Mouse (Mus musculus) hindbrain, embryonic 15.5 days (tissue): ENCODE data around the gene Lmnb2. TPM values are rescaled to one million over a fixed set of nuclear protein-coding genes. Genes with fewer than 3 reads are reported as not detected.
A peak's percentile ranks its signal among the peaks of the same experiment; 100 is the strongest.

ENCODE experiments used
- ATAC-seq: fragments of 200-750 bp; cut with Nextera tagmentation; 2 replicates; pipeline ENCODE4 v1.8.0; 2017; ENCODE audit warnings: low read depth, moderate number of reproducible peaks, moderate TSS enrichment; ENCODE audit not compliant: low FRiP score
- H3K27ac ChIP-seq: fragments of 300-500 bp; sonication (generic); replicated peaks from 2 replicates; pipeline ENCODE4 v1.5.1; 2015; ENCODE audit warnings: mild to moderate bottlenecking, inconsistent platforms
- H3K27me3 ChIP-seq: fragments of 300-500 bp; sonication (generic); 2 replicates; pipeline ENCODE4 v1.6.1; 2015; ENCODE audit warnings: control low read depth, inconsistent platforms
- H3K36me3 ChIP-seq: fragments of 300-500 bp; sonication (generic); 2 replicates; pipeline ENCODE4 v1.6.1; 2015; ENCODE audit warnings: control low read depth, inconsistent platforms
- H3K4me1 ChIP-seq: fragments of 300-500 bp; sonication (generic); replicated peaks from 2 replicates; pipeline ENCODE4 v1.6.1; 2015; ENCODE audit warnings: control low read depth, inconsistent platforms
- H3K4me2 ChIP-seq: fragments of 300-500 bp; sonication (generic); 2 replicates; pipeline ENCODE4 v1.6.1; 2015; ENCODE audit warnings: moderate library complexity, mild to moderate bottlenecking, inconsistent platforms
- H3K4me3 ChIP-seq: fragments of 300-500 bp; sonication (generic); 2 replicates; pipeline ENCODE4 v1.5.1; 2015; ENCODE audit warnings: mild to moderate bottlenecking, inconsistent platforms
- H3K9ac ChIP-seq: fragments of 300-500 bp; sonication (generic); 2 replicates; pipeline ENCODE4 v1.6.1; 2015; ENCODE audit warnings: inconsistent platforms
- H3K9me3 ChIP-seq: fragments of 300-500 bp; sonication (generic); 2 replicates; pipeline ENCODE4 v1.6.1; 2016; ENCODE audit warnings: control low read depth, inconsistent platforms
- WGBS: fragments of 180-500 bp; shearing (Covaris S2); methylation state at CpG from one replicate; pipeline ENCODE4 v1.1.7; 2015; 5-methylcytosine and 5-hydroxymethylcytosine counted together
- polyA plus RNA-seq: library from polyadenylated mRNA; unstranded; fragments of >200 nt; fragmentation: Nextera tagmentation; extraction: Ambion mirVana; gene quantifications from 2 replicates; pipeline ENCODE4 v1.2.1, GENCODE M21; 2015

Lmnb2 gene
- polyA plus RNA-seq, 1 experiment from 2014 or later, result 40.9 TPM

GRCm38 (mm10) chr10:80901409-80902272, 16.4 kb downstream of the Lmnb2 start:
- peak overlapping the region; percentile 83 for H3K4me3 ChIP-seq
- peaks cover 19% of the 10 kb centered on the region for H3K4me1 ChIP-seq
- WGBS, result 89% methylated on average over 19 of the region's 19 CpGs
- H3K9me3 ChIP-seq, result no peaks in the 10 kb centered on the region
- H3K27me3 ChIP-seq, result no peaks in the 10 kb centered on the region
- H3K4me2 ChIP-seq, result peak overlapping the region; percentile 89
- no peak overlapping the region for H3K9ac ChIP-seq
- peak overlapping the region; percentile 71 for H3K27ac ChIP-seq
- no peak for ATAC-seq
- H3K36me3 ChIP-seq, result peaks cover 44% of the 10 kb centered on the region

- Histone ChIP-seq H3K36me3 (peaks cover 34% of the 10 kb centered on the region), H3K4me2 (peak within 1 kb of the TSS; percentile 89), H3K9ac (peak within 1 kb of the TSS; percentile 86), H3K9me3 (no peaks in the 10 kb centered on the region), H3K4me3 (peak within 1 kb of the TSS; percentile 83), H3K27me3 (no peaks in the 10 kb centered on the region), H3K27ac (peak within 1 kb of the TSS; percentile 92), H3K4me1 (peaks cover 19% of the 10 kb centered on the region)
- WGBS, result under 1% methylated on average over 72 of the region's 72 CpGs
- peak; percentile 95 for ATAC-seq
Measured at GRCm38 (mm10) chr10:80900318-80901247, 17.5 kb downstream of the Lmnb2 start, which contains the start of gene Timm13. Gene Timm13, minus strand, starts transcription at chr10:80900969.

DNA sequence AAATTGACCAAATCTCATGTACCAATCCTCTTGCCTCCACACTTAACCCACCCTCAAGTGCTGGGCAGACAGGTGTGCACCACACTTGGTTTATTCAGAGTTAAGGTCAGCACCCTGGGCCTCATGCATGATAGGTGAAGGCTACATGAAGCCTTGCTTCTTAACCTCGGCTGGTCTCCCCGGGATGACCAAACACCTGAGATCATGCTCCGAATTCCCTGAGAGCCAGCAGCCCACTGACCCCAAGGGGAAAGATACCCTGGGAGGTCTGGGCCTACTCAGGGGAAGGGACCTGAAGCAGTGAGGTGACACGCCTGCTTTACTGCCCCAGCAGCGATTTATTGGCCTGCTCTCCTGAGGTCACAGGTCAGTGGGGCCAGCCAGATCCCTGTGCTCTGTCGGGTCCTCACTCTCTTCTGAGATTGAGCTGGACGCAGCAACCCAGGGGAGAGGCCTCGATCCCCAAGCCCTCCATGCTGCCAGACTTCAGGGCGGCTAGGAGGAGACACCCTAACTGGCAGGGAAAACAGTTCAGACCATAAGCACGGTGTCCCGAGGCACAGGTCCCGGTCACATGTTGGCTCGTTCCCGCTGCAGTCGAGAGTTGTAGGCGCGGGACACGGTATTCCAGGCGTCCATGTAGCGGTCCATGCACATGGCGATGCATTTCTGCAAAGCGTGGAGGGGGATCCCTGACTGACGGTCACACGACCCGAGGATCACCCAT, 18.3 kb downstream of the Lmnb2 start:
- Histone ChIP-seq H3K4me1 (peaks cover 19% of the 10 kb centered on the region), H3K36me3 (peaks cover 27% of the 10 kb centered on the region), H3K9ac (peak overlapping the region; percentile 86), H3K9me3 (no peaks in the 10 kb centered on the region), H3K27ac (peak overlapping the region; percentile 92), H3K4me3 (peak overlapping the region; percentile 83), H3K27me3 (no peaks in the 10 kb centered on the region), H3K4me2 (peak overlapping the region; percentile 89)
- 16% methylated on average over 25 of the region's 25 CpGs for WGBS
- peak; percentile 24 for ATAC-seq

GRCm38 (mm10) chr10:80899074-80899473, 19.0 kb downstream of the Lmnb2 start:
- WGBS, result 91% methylated on average over 8 of the region's 8 CpGs
- Histone ChIP-seq H3K4me2 (peak overlapping the region; percentile 89), H3K9me3 (no peaks in the 10 kb centered on the region), H3K4me3 (peak overlapping the region; percentile 83), H3K36me3 (peaks cover 20% of the 10 kb centered on the region), H3K27ac (no peak overlapping the region), H3K9ac (no peak overlapping the region; the same call in 1 of the 2 replicates), H3K4me1 (peaks cover 19% of the 10 kb centered on the region), H3K27me3 (no peaks in the 10 kb centered on the region)
- ATAC-seq, result no peak

DNA sequence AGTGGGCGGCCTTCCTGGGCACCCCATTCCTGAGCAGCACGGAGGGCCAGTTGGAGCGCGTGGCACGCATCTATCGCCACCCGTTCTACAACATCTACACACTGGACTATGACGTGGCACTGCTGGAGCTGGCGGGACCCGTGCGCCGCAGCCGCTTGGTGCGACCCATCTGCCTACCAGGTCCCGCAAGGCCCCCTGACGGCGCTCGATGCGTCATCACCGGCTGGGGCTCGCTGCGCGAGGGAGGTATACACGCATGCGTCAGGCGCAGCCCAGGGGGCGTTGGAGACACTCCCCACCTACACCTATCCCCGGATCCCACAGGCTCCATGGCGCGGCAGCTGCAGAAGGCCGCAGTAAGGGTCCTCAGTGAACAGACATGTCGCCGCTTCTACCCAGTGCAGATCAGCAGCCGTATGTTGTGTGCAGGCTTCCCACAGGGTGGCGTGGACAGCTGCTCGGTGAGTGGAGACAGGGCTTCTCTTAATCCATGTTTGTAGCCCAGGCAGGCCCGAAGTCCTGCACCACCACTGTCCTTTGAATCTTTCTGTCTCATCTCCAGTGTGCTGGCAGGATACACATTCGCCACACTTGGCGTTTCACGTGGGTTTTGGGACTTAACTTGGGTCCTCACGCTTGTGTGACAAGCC, 20.1 kb downstream of the Lmnb2 start:
- Histone ChIP-seq H3K27me3 (no peaks in the 10 kb centered on the region), H3K36me3 (peaks cover 10% of the 10 kb centered on the region), H3K4me1 (peaks cover 19% of the 10 kb centered on the region), H3K27ac (no peak overlapping the region), H3K9ac (no peak overlapping the region), H3K4me2 (peak overlapping the region; percentile 20; the same call in 1 of the 2 replicates), H3K4me3 (no peak overlapping the region), H3K9me3 (no peaks in the 10 kb centered on the region)
- WGBS, result 34% methylated on average over 41 of the region's 41 CpGs
- ATAC-seq, result no peak

DNA sequence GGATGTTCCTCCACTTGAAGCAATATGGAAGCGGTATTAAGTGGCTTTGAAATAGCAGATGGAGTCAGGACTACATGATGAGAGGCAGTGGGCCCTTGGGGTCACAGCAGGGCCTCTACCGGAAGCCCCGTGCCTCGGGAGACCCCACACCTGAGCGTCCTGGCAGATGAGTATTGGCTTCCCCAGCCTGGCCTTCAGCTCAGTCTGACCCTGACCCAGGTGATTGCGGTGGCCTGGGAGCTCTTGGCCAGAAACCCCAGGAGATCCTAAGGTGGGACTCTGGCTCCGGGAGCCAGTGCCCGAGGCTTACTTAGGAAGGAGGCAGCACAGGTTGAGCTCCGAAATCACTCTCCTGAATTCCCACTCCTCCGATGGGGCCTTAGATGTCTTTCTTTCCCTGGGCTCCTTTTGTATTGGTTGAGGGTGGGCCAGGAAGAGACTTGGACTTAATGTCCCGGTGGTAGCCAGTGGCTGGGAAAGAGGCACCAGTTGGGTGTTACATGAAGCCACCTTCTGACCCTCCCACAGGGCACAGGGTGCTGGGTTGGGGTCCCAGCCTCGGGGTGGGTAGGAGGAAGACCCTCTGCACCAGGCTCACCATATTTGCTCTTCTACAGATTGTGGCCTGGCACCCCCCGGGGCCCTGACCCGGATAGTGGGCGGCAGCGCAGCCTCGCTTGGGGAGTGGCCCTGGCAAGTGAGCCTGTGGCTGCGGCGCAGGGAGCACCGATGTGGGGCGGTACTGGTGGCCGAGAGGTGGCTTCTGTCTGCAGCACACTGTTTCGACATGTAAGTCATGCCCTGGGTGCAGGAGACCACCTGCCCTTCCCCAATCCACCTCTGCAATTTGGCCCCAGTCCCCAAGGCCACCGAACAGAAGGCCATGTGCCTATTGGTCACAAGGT, 21.2 kb downstream of the Lmnb2 start:
- H3K4me2 ChIP-seq, result no peak overlapping the region
- no peak overlapping the region for H3K4me3 ChIP-seq
- no peaks in the 10 kb centered on the region for H3K9me3 ChIP-seq
- no peak for ATAC-seq
- H3K9ac ChIP-seq, result no peak overlapping the region
- H3K27ac ChIP-seq, result no peak overlapping the region
- peaks cover 19% of the 10 kb centered on the region for H3K4me1 ChIP-seq
- H3K36me3 ChIP-seq, result 0 out of 2 replicates have a peak, but pooled peaks cover under 1% of the 10 kb centered on the region
- H3K27me3 ChIP-seq, result no peaks in the 10 kb centered on the region
- WGBS, result 74% methylated on average over 24 of the region's 24 CpGs

DNA sequence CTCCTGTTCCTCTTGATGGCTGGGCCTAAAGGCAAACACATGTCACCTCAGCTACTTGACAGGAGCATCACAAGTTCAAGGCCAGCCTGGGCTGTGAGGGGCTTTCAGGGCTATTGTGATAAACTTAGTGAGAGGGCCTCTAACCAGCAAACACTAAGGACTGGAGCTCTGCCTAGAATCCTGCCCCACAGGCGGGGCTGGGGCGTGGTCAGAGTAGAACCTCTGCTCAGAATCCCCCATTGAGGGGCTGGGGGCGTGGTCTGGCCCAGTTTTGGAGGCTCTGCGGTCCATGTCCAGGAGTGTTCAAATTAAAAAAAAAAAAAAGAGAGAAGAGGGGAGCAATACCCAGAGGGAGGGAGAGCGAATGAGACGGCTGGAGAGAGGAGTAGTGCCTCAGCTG, 22.3 kb downstream of the Lmnb2 start:
- Histone ChIP-seq H3K9me3 (no peaks in the 10 kb centered on the region), H3K4me2 (no peak overlapping the region), H3K9ac (no peak overlapping the region), H3K36me3 (no peaks in the 10 kb centered on the region), H3K4me3 (no peak overlapping the region), H3K27ac (no peak overlapping the region), H3K4me1 (peaks cover 19% of the 10 kb centered on the region), H3K27me3 (no peaks in the 10 kb centered on the region)
- ATAC-seq, result no peak
- WGBS, result 81% methylated on average over 6 of the region's 6 CpGs

GRCm38 (mm10) chr10:80895100-80895499, 22.9 kb downstream of the Lmnb2 start:
- Histone ChIP-seq H3K4me1 (peaks cover 19% of the 10 kb centered on the region), H3K27me3 (no peaks in the 10 kb centered on the region), H3K36me3 (no peaks in the 10 kb centered on the region), H3K27ac (no peak overlapping the region), H3K9ac (no peak overlapping the region), H3K9me3 (no peaks in the 10 kb centered on the region), H3K4me3 (no peak overlapping the region), H3K4me2 (no peak overlapping the region)
- WGBS, result 88% methylated on average over 7 of the region's 7 CpGs
- ATAC-seq, result no peak

GRCm38 (mm10) chr10:80887181-80887580, 30.9 kb downstream of the Lmnb2 start:
- H3K36me3 ChIP-seq, result no peaks in the 10 kb centered on the region
- H3K9ac ChIP-seq, result no peak overlapping the region
- no peaks in the 10 kb centered on the region for H3K9me3 ChIP-seq
- no peak for ATAC-seq
- H3K4me3 ChIP-seq, result no peak overlapping the region
- peaks cover 9% of the 10 kb centered on the region; the same call in 1 of the 2 replicates for H3K27me3 ChIP-seq
- H3K4me1 ChIP-seq, result no peaks in the 10 kb centered on the region
- H3K27ac ChIP-seq, result no peak overlapping the region
- WGBS, result 71% methylated on average over 11 of the region's 11 CpGs
- H3K4me2 ChIP-seq, result no peak overlapping the region

DNA sequence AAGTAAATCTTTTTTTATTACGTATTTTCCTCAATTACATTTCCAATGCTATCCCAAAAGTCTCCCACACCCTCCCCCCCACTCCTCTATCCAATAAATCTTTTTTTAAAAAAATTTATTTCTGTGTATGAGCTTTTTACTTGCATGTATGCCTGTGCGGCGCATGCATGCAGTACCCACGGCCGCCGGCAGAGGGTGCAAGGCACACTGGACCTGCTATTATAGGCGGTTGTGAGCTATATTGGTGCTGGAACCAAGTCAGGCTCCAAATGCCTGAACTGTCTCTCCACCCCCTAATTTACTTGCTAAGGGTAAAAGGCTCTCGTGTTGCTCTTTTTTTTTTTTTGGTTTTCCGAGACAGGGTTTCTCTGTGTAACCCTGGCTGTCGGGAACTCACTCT, 36.7 kb downstream of the Lmnb2 start:
- Histone ChIP-seq H3K27me3 (no peaks in the 10 kb centered on the region), H3K27ac (no peak overlapping the region), H3K9ac (no peak overlapping the region), H3K4me3 (no peak overlapping the region), H3K36me3 (no peaks in the 10 kb centered on the region), H3K9me3 (no peaks in the 10 kb centered on the region), H3K4me1 (no peaks in the 10 kb centered on the region), H3K4me2 (no peak overlapping the region)
- WGBS, result 26% methylated on average over 10 of the region's 10 CpGs
- ATAC-seq, result no peak
